In the genomic region with DNA sequence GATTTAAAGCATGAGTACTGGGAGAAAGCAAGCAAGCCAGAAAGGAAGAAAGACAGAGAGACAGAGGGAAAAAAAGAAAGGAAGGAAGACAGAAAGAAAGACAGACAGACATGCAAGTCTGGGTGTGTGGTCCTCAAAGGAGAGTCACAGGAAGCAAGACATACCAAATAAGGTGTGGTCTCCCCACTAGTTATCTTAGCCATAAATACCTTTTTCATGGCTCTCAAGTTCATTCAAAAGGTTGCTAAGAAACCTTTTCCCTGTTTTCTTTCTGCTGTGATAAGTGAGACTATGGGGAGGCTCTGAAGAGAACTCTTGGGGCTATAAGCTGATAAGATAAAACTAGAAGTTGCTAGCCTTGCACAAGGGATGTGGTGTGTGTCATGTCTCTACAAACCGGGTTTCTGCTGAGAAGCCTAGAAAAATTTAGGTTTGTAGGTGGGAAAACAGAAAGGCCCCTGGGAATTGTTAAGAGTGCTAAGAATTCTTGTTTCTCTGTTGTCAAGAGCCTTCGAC, we compare ENCODE assay signal across 21 mouse cellular contexts.
DNase-seq lines count a peak whose midpoint lies in the region; ATAC-seq and TF ChIP-seq lines count a peak whose summit lies in the region.
"Had no signal": no experiment of that assay in that cellular context is flagged by ENCODE, and none has a peak within 500 bp of the region (broad histone marks: within the 10 kb centered on the region; RNA-seq: fewer than 3 reads in every experiment).

No protein-coding gene starts in this region.

- no peak overlapping the region for H3K4me3 ChIP-seq in intestine, embryonic 14.5 days (ENCODE audit: low read depth, low read length)
- no peak overlapping the region for H3K4me3 ChIP-seq in intestine, embryonic 15.5 days (replicated peaks)
- H3K4me3 ChIP-seq in intestine, postnatal 0 days (ENCODE audit: low read depth, low read length): no peak overlapping the region
- H3K4me3 ChIP-seq: embryonic facial prominence, embryonic 13.5 days; embryonic facial prominence, embryonic 15.5 days; erythroblast, embryonic 14.5 days; forebrain, embryonic 10.5 days; forebrain, embryonic 12.5 days had no signal

- TF ChIP-seq CTCF in intestine, postnatal 0 days (IDR thresholded peaks at IDR 0.05; ENCODE audit: low read depth): no peak

- H3K4me1 ChIP-seq in intestine, embryonic 14.5 days (replicated peaks; ENCODE audit: control insufficient read depth, insufficient read depth, low read length): no peaks in the 10 kb centered on the region
- no peaks in the 10 kb centered on the region for H3K4me1 ChIP-seq in intestine, embryonic 15.5 days (replicated peaks)
- H3K4me1 ChIP-seq in intestine, postnatal 0 days (replicated peaks; ENCODE audit: control insufficient read depth, insufficient read depth, low read length): no peaks in the 10 kb centered on the region
- H3K4me1 ChIP-seq: embryonic facial prominence, embryonic 13.5 days; embryonic facial prominence, embryonic 15.5 days; forebrain, embryonic 10.5 days; forebrain, embryonic 12.5 days had no signal

- ATAC-seq in intestine, embryonic 14.5 days (replicated peaks; ENCODE audit: low FRiP score, low TSS enrichment, low read depth): peak; percentile 60; the same call in 1 of the 2 replicates
- peak; percentile 86 for ATAC-seq in intestine, embryonic 15.5 days
- peak; percentile 85 for ATAC-seq in intestine, postnatal 0 days
- ATAC-seq: forebrain, embryonic 14.5 days; forebrain, embryonic 16.5 days had no signal

- DNase-seq in intestine, embryonic 14.5 days (ENCODE audit: low spot score): no peak
- no peak for DNase-seq in cerebellum, postnatal 25 days
- no peak for DNase-seq in frontal cortex, postnatal 14 days (ENCODE audit: low spot score in 2 of 2)
- DNase-seq: adrenal gland, adult 2 months; adrenal gland, postnatal 10 days; adrenal gland, postnatal 25 days; cerebellum, adult 11-12 months; cerebellum, adult 2 months; cerebellum, adult 9-10 months; cerebellum, postnatal 10 days; cerebellum, postnatal 36 days; embryo, embryonic 11 days had no signal

- H3K9me3 ChIP-seq in intestine, embryonic 14.5 days (ENCODE audit: control insufficient read depth, low read length): no peaks in the 10 kb centered on the region
- H3K9me3 ChIP-seq in intestine, embryonic 15.5 days: no peaks in the 10 kb centered on the region
- H3K9me3 ChIP-seq in intestine, postnatal 0 days (ENCODE audit: control insufficient read depth): no peaks in the 10 kb centered on the region
- H3K9me3 ChIP-seq: embryonic facial prominence, embryonic 13.5 days; embryonic facial prominence, embryonic 15.5 days; forebrain, embryonic 10.5 days; forebrain, embryonic 12.5 days had no signal

- H3K4me2 ChIP-seq in intestine, embryonic 14.5 days (ENCODE audit: low read length): no peak overlapping the region
- no peak overlapping the region for H3K4me2 ChIP-seq in intestine, embryonic 15.5 days (replicated peaks)
- no peak overlapping the region for H3K4me2 ChIP-seq in intestine, postnatal 0 days (replicated peaks; ENCODE audit: low read depth)
- H3K4me2 ChIP-seq: embryonic facial prominence, embryonic 13.5 days; embryonic facial prominence, embryonic 15.5 days; forebrain, embryonic 12.5 days had no signal

- no peak overlapping the region for H3K27ac ChIP-seq in intestine, embryonic 14.5 days (ENCODE audit: low read depth)
- no peak overlapping the region for H3K27ac ChIP-seq in intestine, embryonic 15.5 days
- H3K27ac ChIP-seq in intestine, postnatal 0 days (ENCODE audit: low read depth, low read length): no peak overlapping the region
- H3K27ac ChIP-seq: embryonic facial prominence, embryonic 13.5 days; embryonic facial prominence, embryonic 15.5 days; forebrain, embryonic 10.5 days; forebrain, embryonic 12.5 days had no signal

- no peaks in the 10 kb centered on the region for H3K36me3 ChIP-seq in intestine, embryonic 14.5 days (ENCODE audit: control insufficient read depth, insufficient read depth, low read length)
- H3K36me3 ChIP-seq in intestine, embryonic 15.5 days: no peaks in the 10 kb centered on the region
- no peaks in the 10 kb centered on the region for H3K36me3 ChIP-seq in intestine, postnatal 0 days (ENCODE audit: control insufficient read depth, insufficient read depth)
- H3K36me3 ChIP-seq: embryonic facial prominence, embryonic 13.5 days; embryonic facial prominence, embryonic 15.5 days; forebrain, embryonic 10.5 days; forebrain, embryonic 12.5 days had no signal

- WGBS in intestine, embryonic 14.5 days: 54% methylated on average over 2 of the region's 2 CpGs
- WGBS in intestine, embryonic 15.5 days: 41% methylated on average over 2 of the region's 2 CpGs
- WGBS in intestine, postnatal 0 days: 40% methylated on average over 2 of the region's 2 CpGs

- no peaks in the 10 kb centered on the region for H3K27me3 ChIP-seq in intestine, embryonic 14.5 days (replicated peaks; ENCODE audit: control insufficient read depth, insufficient read depth, low read length)
- H3K27me3 ChIP-seq in intestine, embryonic 15.5 days (replicated peaks): no peaks in the 10 kb centered on the region
- no peaks in the 10 kb centered on the region for H3K27me3 ChIP-seq in intestine, postnatal 0 days (replicated peaks; ENCODE audit: control insufficient read depth, insufficient read depth, low read length)
- H3K27me3 ChIP-seq: embryonic facial prominence, embryonic 13.5 days; embryonic facial prominence, embryonic 15.5 days; forebrain, embryonic 12.5 days had no signal

- no peak overlapping the region for H3K9ac ChIP-seq in intestine, embryonic 14.5 days (ENCODE audit: low read length)
- H3K9ac ChIP-seq in intestine, embryonic 15.5 days: no peak overlapping the region
- H3K9ac ChIP-seq in intestine, postnatal 0 days (ENCODE audit: low read depth, low read length): no peak overlapping the region
- H3K9ac ChIP-seq: embryonic facial prominence, embryonic 13.5 days; embryonic facial prominence, embryonic 15.5 days; forebrain, embryonic 12.5 days had no signal
